Mouse (Mus musculus): ENCODE results near the gene Ampd2. TPM values are rescaled to one million over a fixed set of nuclear protein-coding genes. Genes with fewer than 3 reads are reported as not detected.

Gene Ampd2
- polyA plus RNA-seq, 1 experiment from 2014 or later = 48.5 TPM

GRCm38 (mm10) chr3:108113591-108114289, 27.3 kb upstream of the Ampd2 start:
- WGBS = 88% methylated on average over 7 of the region's 7 CpGs
- H3K27me3 ChIP-seq = no peaks in the 10 kb centered on the region
- no peak overlapping the region for H3K27ac ChIP-seq
- H3K9me3 ChIP-seq = no peaks in the 10 kb centered on the region
- no peak for ATAC-seq (ENCODE audit: low FRiP score, low read depth)
- no peaks in the 10 kb centered on the region for H3K4me1 ChIP-seq
- H3K4me3 ChIP-seq = no peak overlapping the region
- H3K4me2 ChIP-seq (replicated peaks) = no peak overlapping the region
- H3K9ac ChIP-seq = no peak overlapping the region
- H3K36me3 ChIP-seq = peaks cover 74% of the 10 kb centered on the region

- Histone ChIP-seq H3K36me3 (peaks cover 74% of the 10 kb centered on the region), H3K27ac (no peak overlapping the region), H3K4me2 (replicated peaks) (no peak overlapping the region), H3K9ac (no peak overlapping the region), H3K9me3 (no peaks in the 10 kb centered on the region), H3K4me1 (no peaks in the 10 kb centered on the region), H3K4me3 (no peak overlapping the region), H3K27me3 (no peaks in the 10 kb centered on the region)
- WGBS = 90% methylated on average over 4 of the region's 4 CpGs
- ATAC-seq (ENCODE audit: low FRiP score, low read depth) = no peak
Measured at GRCm38 (mm10) chr3:108112666-108113065, 26.2 kb upstream of the Ampd2 start.

- no peaks in the 10 kb centered on the region for H3K4me1 ChIP-seq
- no peaks in the 10 kb centered on the region for H3K27me3 ChIP-seq
- ATAC-seq (ENCODE audit: low FRiP score, low read depth) = no peak
- no peak overlapping the region for H3K9ac ChIP-seq
- 93% methylated on average over 7 of the region's 7 CpGs for WGBS
- H3K9me3 ChIP-seq = no peaks in the 10 kb centered on the region
- H3K4me2 ChIP-seq (replicated peaks) = no peak overlapping the region
- peaks cover 72% of the 10 kb centered on the region for H3K36me3 ChIP-seq
- H3K4me3 ChIP-seq = no peak overlapping the region
- H3K27ac ChIP-seq = no peak overlapping the region
Measured at GRCm38 (mm10) chr3:108112246-108112645, 25.8 kb upstream of the Ampd2 start.

GRCm38 (mm10) chr3:108111320-108111719, 24.9 kb upstream of the Ampd2 start:
- Histone ChIP-seq H3K4me1 (no peaks in the 10 kb centered on the region), H3K4me2 (replicated peaks) (no peak overlapping the region), H3K27me3 (no peaks in the 10 kb centered on the region), H3K9me3 (no peaks in the 10 kb centered on the region), H3K4me3 (no peak overlapping the region), H3K36me3 (peaks cover 69% of the 10 kb centered on the region), H3K9ac (no peak overlapping the region), H3K27ac (no peak overlapping the region)
- ATAC-seq (ENCODE audit: low FRiP score, low read depth) = no peak
- 86% methylated on average over 5 of the region's 5 CpGs for WGBS

- 89% methylated on average over 3 of the region's 3 CpGs for WGBS
- Histone ChIP-seq H3K4me2 (replicated peaks) (no peak overlapping the region), H3K9ac (no peak overlapping the region), H3K27me3 (no peaks in the 10 kb centered on the region), H3K4me1 (no peaks in the 10 kb centered on the region), H3K9me3 (no peaks in the 10 kb centered on the region), H3K36me3 (peaks cover 43% of the 10 kb centered on the region), H3K4me3 (no peak overlapping the region), H3K27ac (no peak overlapping the region)
- no peak for ATAC-seq (ENCODE audit: low FRiP score, low read depth)
Measured at GRCm38 (mm10) chr3:108105281-108105680, 18.8 kb upstream of the Ampd2 start.

GRCm38 (mm10) chr3:108102075-108102474, 15.6 kb upstream of the Ampd2 start:
- Histone ChIP-seq H3K36me3 (peaks cover 16% of the 10 kb centered on the region), H3K27me3 (no peaks in the 10 kb centered on the region), H3K27ac (no peak overlapping the region), H3K9me3 (no peaks in the 10 kb centered on the region), H3K9ac (no peak overlapping the region), H3K4me2 (replicated peaks) (no peak overlapping the region), H3K4me1 (no peaks in the 10 kb centered on the region), H3K4me3 (no peak overlapping the region)
- WGBS = 84% methylated on average over 6 of the region's 6 CpGs
- ATAC-seq (ENCODE audit: low FRiP score, low read depth) = no peak

- no peak overlapping the region for H3K4me3 ChIP-seq
- no peak overlapping the region for H3K9ac ChIP-seq
- no peaks in the 10 kb centered on the region for H3K27me3 ChIP-seq
- no peaks in the 10 kb centered on the region for H3K9me3 ChIP-seq
- no peak for ATAC-seq (ENCODE audit: low FRiP score, low read depth)
- H3K27ac ChIP-seq = no peak overlapping the region; the same call in 1 of the 2 replicates
- 56% methylated on average over 3 of the region's 3 CpGs for WGBS
- H3K36me3 ChIP-seq = peaks cover 16% of the 10 kb centered on the region
- H3K4me2 ChIP-seq (replicated peaks) = no peak overlapping the region
- H3K4me1 ChIP-seq = no peaks in the 10 kb centered on the region
Measured at GRCm38 (mm10) chr3:108101594-108101993, 15.1 kb upstream of the Ampd2 start.

- Histone ChIP-seq H3K9me3 (no peaks in the 10 kb centered on the region), H3K4me1 (no peaks in the 10 kb centered on the region), H3K36me3 (no peaks in the 10 kb centered on the region), H3K4me2 (replicated peaks) (no peak overlapping the region), H3K27me3 (no peaks in the 10 kb centered on the region), H3K27ac (no peak overlapping the region), H3K9ac (no peak overlapping the region), H3K4me3 (no peak overlapping the region)
- whole genome bisulfite sequencing = 78% methylated on average over 6 of the region's 6 CpGs
- ATAC-seq (ENCODE audit: low FRiP score, low read depth) = no peak
Measured at GRCm38 (mm10) chr3:108098316-108098715, 11.9 kb upstream of the Ampd2 start.

GRCm38 (mm10) chr3:108097656-108098055, 11.2 kb upstream of the Ampd2 start:
- no peaks in the 10 kb centered on the region for H3K9me3 ChIP-seq
- WGBS = 71% methylated on average over 8 of the region's 8 CpGs

GRCm38 (mm10) chr3:108096726-108097125, 10.3 kb upstream of the Ampd2 start:
- ATAC-seq (ENCODE audit: low FRiP score, low read depth) = no peak

More at GRCm38 (mm10) chr3:108097656-108098055, 11.2 kb upstream of the Ampd2 start:
- ATAC-seq (ENCODE audit: low FRiP score, low read depth) = no peak
- Histone ChIP-seq H3K4me1 (no peaks in the 10 kb centered on the region), H3K9ac (no peak overlapping the region), H3K4me3 (no peak overlapping the region), H3K36me3 (no peaks in the 10 kb centered on the region), H3K27ac (no peak overlapping the region), H3K27me3 (no peaks in the 10 kb centered on the region), H3K4me2 (replicated peaks) (no peak overlapping the region)

GRCm38 (mm10) chr3:108096226-108096625, 9.8 kb upstream of the Ampd2 start:
- ATAC-seq (ENCODE audit: low FRiP score, low read depth) = no peak
- H3K4me2 ChIP-seq (replicated peaks) = no peak overlapping the region

More at GRCm38 (mm10) chr3:108096726-108097125, 10.3 kb upstream of the Ampd2 start:
- Histone ChIP-seq H3K9me3 (no peaks in the 10 kb centered on the region), H3K4me2 (replicated peaks) (no peak overlapping the region), H3K4me3 (no peak overlapping the region), H3K9ac (no peak overlapping the region), H3K27ac (no peak overlapping the region), H3K27me3 (no peaks in the 10 kb centered on the region), H3K36me3 (no peaks in the 10 kb centered on the region), H3K4me1 (no peaks in the 10 kb centered on the region)
- WGBS = 86% methylated on average over 10 of the region's 10 CpGs

GRCm38 (mm10) chr3:108094976-108095760, 8.7 kb upstream of the Ampd2 start:
- H3K4me2 ChIP-seq (replicated peaks) = no peak overlapping the region
- no peak overlapping the region for H3K4me3 ChIP-seq
- ATAC-seq (ENCODE audit: low FRiP score, low read depth) = no peak
- no peaks in the 10 kb centered on the region for H3K9me3 ChIP-seq
- H3K27me3 ChIP-seq = no peaks in the 10 kb centered on the region
- WGBS = 89% methylated on average over 12 of the region's 12 CpGs
- H3K9ac ChIP-seq = no peak overlapping the region
- H3K36me3 ChIP-seq = no peaks in the 10 kb centered on the region
- H3K4me1 ChIP-seq = no peaks in the 10 kb centered on the region
- no peak overlapping the region for H3K27ac ChIP-seq

More at GRCm38 (mm10) chr3:108096226-108096625, 9.8 kb upstream of the Ampd2 start:
- H3K36me3 ChIP-seq = no peaks in the 10 kb centered on the region
- H3K4me3 ChIP-seq = no peak overlapping the region
- 71% methylated on average over 8 of the region's 8 CpGs for whole genome bisulfite sequencing
- no peaks in the 10 kb centered on the region for H3K9me3 ChIP-seq
- no peak overlapping the region for H3K9ac ChIP-seq
- no peaks in the 10 kb centered on the region for H3K4me1 ChIP-seq
- H3K27ac ChIP-seq = no peak overlapping the region
- no peaks in the 10 kb centered on the region for H3K27me3 ChIP-seq

Measured in limb, embryonic 13.5 days (tissue).